Mouse (Mus musculus) liver, embryonic 13.5 days (tissue): Measurements from ENCODE around the gene Hexim1. TPM values are rescaled to one million over a fixed set of nuclear protein-coding genes. Genes with fewer than 3 reads are reported as not detected.
A peak's percentile ranks its signal among the peaks of the same experiment; 100 is the strongest.

Experiments used
- ATAC-seq: fragments of 200-750 bp; cut with Nextera tagmentation; 2 replicates; pipeline ENCODE4 v1.8.0; 2017; ENCODE audit warnings: low read depth, mild to moderate bottlenecking, moderate number of reproducible peaks, moderate library complexity
- DNase-seq: peaks from one replicate; pipeline ENCODE4 v3.0.0; 2022
- H3K27ac ChIP-seq: fragments of 300-500 bp; sonication (generic); 2 replicates; pipeline ENCODE4 v1.5.1; 2015; ENCODE audit warnings: moderate library complexity, mild to moderate bottlenecking, inconsistent platforms
- H3K27me3 ChIP-seq: fragments of 300-500 bp; sonication (generic); 2 replicates; pipeline ENCODE4 v1.6.1; 2015; ENCODE audit warnings: mild to moderate bottlenecking, inconsistent platforms
- H3K36me3 ChIP-seq: fragments of 300-500 bp; sonication (generic); 2 replicates; pipeline ENCODE4 v1.6.1; 2015; ENCODE audit warnings: mild to moderate bottlenecking, inconsistent platforms
- H3K4me1 ChIP-seq: fragments of 300-500 bp; sonication (generic); replicated peaks from 2 replicates; pipeline ENCODE4 v1.6.1; 2015; ENCODE audit warnings: inconsistent platforms
- H3K4me2 ChIP-seq: fragments of 300-500 bp; sonication (generic); 2 replicates; pipeline ENCODE4 v1.6.1; 2015; ENCODE audit warnings: inconsistent platforms, mild to moderate bottlenecking, moderate library complexity
- H3K4me3 ChIP-seq: fragments of 300-500 bp; sonication (generic); replicated peaks from 2 replicates; pipeline ENCODE4 v1.5.1; 2015; ENCODE audit warnings: mild to moderate bottlenecking, inconsistent platforms
- H3K9ac ChIP-seq: fragments of 300-500 bp; sonication (generic); 2 replicates; pipeline ENCODE4 v1.6.1; 2015; ENCODE audit warnings: mild to moderate bottlenecking, inconsistent platforms
- H3K9me3 ChIP-seq: fragments of 300-500 bp; sonication (generic); replicated peaks from 2 replicates; pipeline ENCODE4 v1.6.1; 2016; ENCODE audit warnings: inconsistent platforms
- WGBS: fragments of 180-500 bp; shearing (Covaris S2); methylation state at CpG from one replicate; pipeline ENCODE4 v1.1.7; 2015; ENCODE audit not compliant: insufficient replicate concordance; 5-methylcytosine and 5-hydroxymethylcytosine counted together
- polyA plus RNA-seq: library from polyadenylated mRNA; unstranded; fragments of >200 nt; fragmentation: Nextera tagmentation; extraction: Ambion mirVana; gene quantifications from 2 replicates; pipeline ENCODE4 v1.2.1, GENCODE M21; 2015

The Hexim1 gene
- polyA plus RNA-seq, 1 experiment from 2014 or later, result 2.6 TPM

DNA sequence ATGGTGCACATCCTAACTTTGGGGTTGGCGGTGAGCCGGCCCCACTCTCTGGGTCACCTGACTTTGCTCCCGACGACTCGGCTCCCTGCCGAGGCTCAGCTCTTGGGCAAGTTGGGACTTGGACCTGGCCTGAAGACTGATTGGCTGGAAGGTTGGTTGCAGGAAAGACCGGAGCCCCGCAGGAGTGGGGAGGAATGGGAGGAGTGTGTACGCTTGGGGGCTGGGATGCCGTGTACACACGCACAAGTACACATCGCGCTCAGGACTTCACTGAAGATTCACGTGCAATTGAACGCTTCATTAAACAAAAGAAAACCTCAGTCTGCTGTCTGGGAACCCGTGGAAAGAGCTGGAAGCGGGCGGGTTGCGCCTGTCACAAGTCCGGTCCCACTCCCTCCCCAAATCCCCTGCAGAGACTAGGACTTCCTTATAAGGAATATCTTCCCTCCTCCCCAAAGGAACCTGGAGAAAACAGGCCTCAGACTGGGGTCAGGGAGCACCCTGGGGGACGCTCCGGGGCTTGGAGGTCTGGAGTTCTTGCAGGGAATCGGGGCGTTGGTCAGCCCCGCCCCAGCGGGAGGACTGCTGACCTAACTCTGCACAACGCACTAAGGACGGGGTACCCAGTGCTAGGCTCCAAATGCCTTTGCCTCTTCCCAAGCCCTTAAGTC is 4.0 kb upstream of the Hexim1 start:
- H3K27me3 ChIP-seq, result peaks cover 21% of the 10 kb centered on the region
- peak overlapping the region; percentile 65 for H3K4me2 ChIP-seq
- peaks cover 28% of the 10 kb centered on the region for H3K36me3 ChIP-seq
- H3K9ac ChIP-seq, result peak overlapping the region; percentile 59
- no peaks in the 10 kb centered on the region for H3K9me3 ChIP-seq
- H3K4me3 ChIP-seq, result peak overlapping the region; percentile 46
- peak overlapping the region; percentile 41 for H3K27ac ChIP-seq
- ATAC-seq (no peak), DNase-seq (no peak)
- 11% methylated on average over 28 of the region's 28 CpGs for WGBS
- H3K4me1 ChIP-seq, result peaks cover 52% of the 10 kb centered on the region

DNA sequence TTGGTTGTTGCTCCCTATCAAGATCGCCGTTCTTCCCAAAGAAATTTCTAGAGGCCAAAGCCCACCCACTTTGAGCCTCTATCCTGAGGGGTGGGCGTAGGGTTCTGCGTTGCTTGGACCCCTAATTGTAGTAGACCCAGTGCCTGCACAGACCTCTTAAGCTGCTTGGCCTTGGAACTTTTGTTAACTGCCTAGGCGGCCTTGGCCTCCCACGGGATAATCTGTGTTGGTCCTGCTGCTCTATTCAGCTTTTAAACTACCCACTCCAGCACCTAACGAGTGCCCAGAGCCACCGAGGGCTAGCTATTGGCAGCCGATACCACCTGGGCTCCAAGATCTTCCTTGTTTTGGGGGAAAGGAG is 3.5 kb upstream of the Hexim1 start:
- peaks cover 21% of the 10 kb centered on the region for H3K27me3 ChIP-seq
- H3K36me3 ChIP-seq, result peaks cover 23% of the 10 kb centered on the region
- H3K27ac ChIP-seq, result peak overlapping the region; percentile 41; the same call in 1 of the 2 replicates
- no peak for ATAC-seq
- DNase-seq, result no peak
- H3K9me3 ChIP-seq, result no peaks in the 10 kb centered on the region
- 40% methylated on average over 9 of the region's 9 CpGs for WGBS
- H3K9ac ChIP-seq, result peak overlapping the region; percentile 59; the same call in 1 of the 2 replicates
- H3K4me2 ChIP-seq, result peak overlapping the region; percentile 65
- peak overlapping the region; percentile 46 for H3K4me3 ChIP-seq
- H3K4me1 ChIP-seq, result peaks cover 51% of the 10 kb centered on the region

DNA sequence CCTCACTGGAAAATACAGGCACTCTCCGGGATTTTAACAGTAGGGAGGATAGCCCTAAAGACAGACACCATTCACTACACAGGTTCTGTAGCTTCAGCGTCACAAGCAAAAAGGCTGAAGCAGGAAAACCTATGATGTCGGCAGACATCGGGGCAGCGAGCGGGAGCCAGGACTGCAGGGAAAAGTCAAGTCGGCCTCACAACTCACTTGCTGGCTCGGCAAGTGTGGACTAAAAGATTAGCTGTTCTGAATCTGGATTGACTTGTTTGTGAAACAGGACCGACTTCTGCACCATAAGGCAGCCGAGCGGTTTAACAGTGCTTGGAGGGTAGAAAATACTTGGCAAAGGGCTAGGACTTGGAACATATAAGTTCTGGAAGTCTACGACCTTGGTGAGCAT is 3.0 kb upstream of the Hexim1 start:
- Histone ChIP-seq H3K4me1 (peaks cover 56% of the 10 kb centered on the region), H3K4me3 (no peak overlapping the region)

DNA sequence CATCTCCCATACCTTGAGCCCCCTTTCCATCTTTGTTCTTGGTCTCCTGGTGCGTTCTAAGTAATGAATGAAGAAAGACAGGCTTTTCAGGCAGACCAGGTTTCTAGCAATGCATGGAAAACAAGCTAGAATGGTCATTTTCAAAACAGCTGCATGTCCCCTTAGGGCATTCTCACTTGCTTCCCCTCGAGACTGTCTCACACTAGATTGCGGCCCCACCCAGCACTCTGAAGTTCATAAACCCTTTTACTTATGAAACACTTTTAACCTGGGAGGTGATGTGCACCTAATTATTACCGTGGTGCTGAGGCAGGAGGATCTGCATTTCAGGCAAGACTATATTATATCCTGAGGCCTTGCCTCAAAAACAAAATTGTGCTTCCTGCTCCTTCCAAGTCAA is 2.3 kb upstream of the Hexim1 start:
- DNase-seq (no peak), ATAC-seq (no peak)
- peaks cover 64% of the 10 kb centered on the region for H3K4me1 ChIP-seq
- no peak overlapping the region for H3K4me3 ChIP-seq
- H3K9ac ChIP-seq, result no peak overlapping the region
- H3K4me2 ChIP-seq, result 0 out of 2 replicates have a peak overlapping the region, but pooled peaks have one; percentile 88
- no peaks in the 10 kb centered on the region for H3K9me3 ChIP-seq
- peaks cover 15% of the 10 kb centered on the region for H3K36me3 ChIP-seq
- peaks cover 21% of the 10 kb centered on the region for H3K27me3 ChIP-seq
- no peak overlapping the region for H3K27ac ChIP-seq
- WGBS, result 75% methylated on average over 4 of the region's 4 CpGs

More for the DNA sequence above, 3.0 kb upstream of the Hexim1 start:
- Histone ChIP-seq H3K4me2 (peak overlapping the region; percentile 65; the same call in 1 of the 2 replicates), H3K9ac (0 out of 2 replicates have a peak overlapping the region, but pooled peaks have one; percentile 59), H3K27me3 (peaks cover 21% of the 10 kb centered on the region), H3K36me3 (peaks cover 18% of the 10 kb centered on the region), H3K27ac (no peak overlapping the region), H3K9me3 (no peaks in the 10 kb centered on the region)
- DNase-seq, result no peak
- 69% methylated on average over 12 of the region's 12 CpGs for WGBS
- ATAC-seq, result no peak

DNA sequence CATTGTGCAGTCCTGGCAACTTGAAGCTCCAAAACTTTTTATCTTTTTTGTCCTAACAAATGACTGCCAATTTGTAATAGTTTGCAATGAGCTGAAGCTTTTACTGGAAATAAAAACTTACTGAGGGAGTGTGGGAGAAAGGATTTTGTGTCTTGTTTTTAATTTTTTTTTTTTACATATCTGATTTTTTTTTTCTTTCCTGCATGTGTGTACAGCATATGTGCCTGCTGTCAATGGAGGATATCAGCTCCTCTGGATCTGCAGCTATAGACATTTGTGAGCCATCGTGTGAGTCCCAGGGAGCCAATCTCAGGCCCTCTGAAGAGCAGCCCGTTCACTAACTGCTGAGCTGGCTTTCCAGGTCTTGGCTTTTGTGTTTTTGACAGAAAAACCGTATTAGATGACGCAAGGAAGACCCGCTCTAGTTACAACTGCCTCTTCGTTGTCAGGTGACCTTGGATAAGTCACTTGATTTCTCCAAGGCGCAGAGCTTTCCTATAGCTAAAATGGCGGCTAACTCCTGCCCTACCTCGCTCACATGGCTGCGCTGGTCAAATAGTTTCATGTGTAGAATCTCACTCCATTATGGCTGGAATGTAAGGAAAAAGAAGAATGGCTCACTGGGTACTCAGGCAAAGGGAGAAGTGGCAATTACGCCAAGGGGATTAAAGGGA is 1.6 kb upstream of the Hexim1 start:
- WGBS, result 74% methylated on average over 11 of the region's 11 CpGs
- H3K27me3 ChIP-seq, result peaks cover 21% of the 10 kb centered on the region
- peak overlapping the region; percentile 96 for H3K27ac ChIP-seq
- peaks cover 8% of the 10 kb centered on the region for H3K36me3 ChIP-seq
- peak overlapping the region; percentile 88 for H3K4me2 ChIP-seq
- H3K4me3 ChIP-seq, result peak overlapping the region; percentile 71
- no peak for DNase-seq
- H3K9ac ChIP-seq, result peak overlapping the region; percentile 86
- no peak for ATAC-seq
- H3K9me3 ChIP-seq, result no peaks in the 10 kb centered on the region
- peaks cover 68% of the 10 kb centered on the region for H3K4me1 ChIP-seq

DNA sequence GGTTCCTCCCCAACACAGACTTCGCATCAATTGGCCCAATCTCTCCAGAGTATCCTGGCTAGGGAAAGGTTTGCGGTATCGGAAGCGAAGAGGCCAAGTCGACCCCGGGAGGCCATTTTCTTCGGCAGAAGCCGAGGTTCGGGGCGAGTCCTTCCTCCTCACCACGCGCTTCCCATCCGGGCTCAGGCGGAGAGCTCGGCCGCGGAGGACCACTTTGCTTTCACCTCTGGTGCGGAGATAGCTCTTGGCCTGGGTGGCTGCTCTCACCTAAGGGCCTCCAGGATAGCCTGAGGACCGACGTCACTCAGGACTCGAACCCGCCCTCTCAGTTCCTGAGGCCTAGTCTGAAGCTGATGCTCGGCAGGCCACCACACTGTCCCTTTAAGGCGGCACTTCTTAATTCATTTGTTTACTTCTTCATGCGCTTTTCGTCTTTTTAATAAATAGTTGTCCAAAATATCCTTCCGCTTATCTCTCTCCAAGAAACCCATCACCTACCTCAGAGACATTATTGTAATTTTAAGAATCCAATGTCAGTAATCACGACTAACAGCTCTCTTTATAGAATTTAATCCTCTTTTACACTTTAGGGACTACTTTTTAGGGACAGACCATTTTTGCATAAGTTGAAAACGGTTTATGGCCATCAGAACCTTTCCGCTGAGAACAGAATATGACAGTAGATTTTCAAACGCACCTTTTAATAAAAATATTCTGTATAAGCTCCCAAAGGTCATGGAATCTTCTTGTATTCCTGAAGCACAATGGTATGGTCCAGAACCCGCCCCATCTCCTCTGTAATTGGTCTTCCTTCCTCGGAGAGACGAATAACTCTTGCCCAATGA is 646 bp upstream of the Hexim1 start:
- H3K4me1 ChIP-seq, result peaks cover 68% of the 10 kb centered on the region
- no peaks in the 10 kb centered on the region for H3K9me3 ChIP-seq
- peak overlapping the region; percentile 96 for H3K27ac ChIP-seq
- DNase-seq (peak; percentile 83), ATAC-seq (peak; percentile 72)
- peak overlapping the region; percentile 86 for H3K9ac ChIP-seq
- H3K4me3 ChIP-seq, result peak overlapping the region; percentile 71
- 1% methylated on average over 34 of the region's 34 CpGs for WGBS
- H3K27me3 ChIP-seq, result peaks cover 21% of the 10 kb centered on the region
- H3K4me2 ChIP-seq, result peak overlapping the region; percentile 88
- 0 out of 2 replicates have a peak, but pooled peaks cover 3% of the 10 kb centered on the region for H3K36me3 ChIP-seq

DNA sequence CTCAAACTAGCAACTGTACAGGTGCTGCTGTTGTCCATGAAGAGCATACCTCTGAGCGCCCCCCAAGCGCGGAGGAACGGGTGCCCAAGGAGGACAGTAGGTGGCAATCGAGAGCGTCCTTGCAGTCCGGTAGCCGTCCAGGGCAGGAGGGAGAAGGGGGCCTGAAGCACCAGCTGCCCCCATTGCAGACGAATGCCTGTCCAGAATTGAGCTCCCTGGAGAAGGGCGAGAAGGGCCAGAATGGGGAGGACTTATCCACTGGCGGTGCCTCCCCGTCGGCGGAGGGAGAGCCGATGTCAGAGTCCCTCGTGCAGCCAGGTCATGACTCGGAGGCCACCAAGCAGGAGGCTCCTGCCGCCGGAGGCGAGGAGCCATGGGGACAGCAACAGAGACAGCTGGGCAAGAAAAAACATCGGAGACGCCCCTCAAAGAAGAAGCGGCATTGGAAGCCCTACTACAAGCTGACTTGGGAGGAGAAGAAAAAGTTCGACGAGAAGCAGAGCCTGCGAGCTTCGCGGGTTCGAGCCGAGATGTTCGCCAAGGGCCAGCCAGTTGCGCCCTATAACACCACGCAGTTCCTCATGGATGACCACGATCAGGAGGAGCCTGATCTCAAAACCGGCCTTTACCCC is 1.0 kb downstream of the Hexim1 start:
- Histone ChIP-seq H3K4me1 (peaks cover 57% of the 10 kb centered on the region), H3K9me3 (no peaks in the 10 kb centered on the region), H3K27ac (peak overlapping the region; percentile 93), H3K4me3 (peak overlapping the region; percentile 85), H3K36me3 (no peaks in the 10 kb centered on the region), H3K9ac (peak overlapping the region; percentile 90), H3K27me3 (peaks cover 11% of the 10 kb centered on the region), H3K4me2 (peak overlapping the region; percentile 99)
- WGBS, result under 1% methylated on average over 35 of the region's 35 CpGs
- DNase-seq, result peak; percentile 76
- peak; percentile 13; the same call in 1 of the 2 replicates for ATAC-seq

DNA sequence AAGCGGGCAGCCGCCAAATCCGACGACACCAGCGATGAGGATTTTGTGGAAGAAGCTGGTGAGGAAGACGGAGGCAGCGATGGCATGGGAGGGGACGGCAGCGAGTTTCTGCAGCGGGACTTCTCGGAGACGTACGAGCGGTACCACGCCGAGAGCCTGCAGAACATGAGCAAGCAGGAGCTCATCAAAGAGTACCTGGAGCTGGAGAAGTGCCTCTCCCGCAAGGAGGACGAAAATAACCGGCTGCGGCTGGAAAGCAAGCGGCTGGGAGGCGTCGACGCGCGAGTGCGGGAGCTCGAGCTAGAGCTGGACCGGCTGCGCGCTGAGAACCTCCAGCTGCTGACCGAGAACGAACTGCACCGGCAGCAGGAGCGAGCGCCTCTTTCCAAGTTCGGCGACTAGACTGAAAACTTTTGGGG is 1.6 kb downstream of the Hexim1 start:
- no peak for ATAC-seq
- H3K4me2 ChIP-seq, result peak overlapping the region; percentile 99
- H3K4me1 ChIP-seq, result peaks cover 52% of the 10 kb centered on the region
- H3K36me3 ChIP-seq, result no peaks in the 10 kb centered on the region
- H3K27me3 ChIP-seq, result peaks cover 6% of the 10 kb centered on the region
- DNase-seq, result peak; percentile 28
- H3K9me3 ChIP-seq, result no peaks in the 10 kb centered on the region
- H3K4me3 ChIP-seq, result peak overlapping the region; percentile 85
- under 1% methylated on average over 38 of the region's 38 CpGs for WGBS
- H3K27ac ChIP-seq, result peak overlapping the region; percentile 93; the same call in 1 of the 2 replicates
- peak overlapping the region; percentile 90 for H3K9ac ChIP-seq

DNA sequence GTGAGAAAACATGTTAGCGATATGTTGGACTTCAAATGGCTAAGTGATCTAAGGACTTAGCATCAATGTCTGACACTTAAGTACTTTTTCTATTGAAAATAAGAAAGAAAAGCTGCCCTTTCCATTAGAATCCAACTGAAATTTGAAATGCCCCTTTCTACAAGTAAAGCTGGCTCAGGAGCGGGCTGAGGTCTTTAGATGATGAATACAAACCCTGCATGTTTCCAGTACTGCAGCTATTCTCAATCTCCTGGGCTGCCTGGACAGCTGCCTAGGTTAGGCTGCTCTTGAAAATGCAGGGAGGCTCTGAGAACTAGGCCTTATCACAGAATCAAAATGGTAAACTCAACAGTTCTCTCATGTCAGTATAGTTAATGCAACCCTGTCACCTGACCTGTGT is 2.8 kb downstream of the Hexim1 start:
- no peak for ATAC-seq
- Histone ChIP-seq H3K4me2 (peak overlapping the region; percentile 99), H3K27ac (no peak overlapping the region), H3K36me3 (no peaks in the 10 kb centered on the region), H3K4me1 (peaks cover 40% of the 10 kb centered on the region), H3K9me3 (no peaks in the 10 kb centered on the region), H3K4me3 (peak overlapping the region; percentile 85), H3K9ac (peak overlapping the region; percentile 90), H3K27me3 (no peaks in the 10 kb centered on the region)
- WGBS, result 93% methylated on average over 2 of the region's 2 CpGs
- no peak for DNase-seq

DNA sequence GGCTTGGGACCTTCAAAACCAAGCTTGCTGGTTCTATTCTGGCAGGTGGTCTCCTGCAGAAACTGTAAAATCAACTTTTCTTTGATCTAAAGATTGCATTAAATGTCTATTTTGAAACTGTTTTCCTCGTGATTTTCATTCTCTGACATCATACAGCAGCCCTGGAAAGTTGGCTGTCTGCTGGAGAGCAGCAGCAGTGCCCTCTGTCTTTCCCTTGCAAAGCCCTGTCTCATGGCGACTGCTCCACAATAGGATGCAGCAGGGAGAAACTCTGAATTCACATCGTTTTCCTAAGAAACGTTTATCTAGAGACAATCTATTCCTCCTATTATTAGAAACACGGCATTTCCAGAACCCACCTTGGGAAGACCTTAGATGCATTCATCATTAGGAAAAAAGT is 3.6 kb downstream of the Hexim1 start:
- Histone ChIP-seq H3K4me1 (peaks cover 33% of the 10 kb centered on the region), H3K9ac (no peak overlapping the region), H3K36me3 (no peaks in the 10 kb centered on the region), H3K27me3 (no peaks in the 10 kb centered on the region), H3K27ac (no peak overlapping the region), H3K4me3 (no peak overlapping the region), H3K4me2 (no peak overlapping the region), H3K9me3 (no peaks in the 10 kb centered on the region)
- ATAC-seq (no peak), DNase-seq (no peak)
- 62% methylated on average over 5 of the region's 5 CpGs for WGBS
